Mouse (Mus musculus): Measurements from ENCODE around the gene Vmn1r171. TPM values are rescaled to one million over a fixed set of nuclear protein-coding genes. Genes with fewer than 3 reads are reported as not detected.

Vmn1r171 gene
- not detected for polyA plus RNA-seq (2014; fragmentation: Illumina TruSeq; extraction: RNeasy Lipid Tissue Mini Kit (QIAGEN cat#74804); ENCODE audit: low read depth, low replicate concordance)

GRCm38 (mm10) chr7:23630422-23630821 lies at the start of gene Vmn1r171:
Vmn1r171 (plus strand) TSS chr7:23630722.

DNA sequence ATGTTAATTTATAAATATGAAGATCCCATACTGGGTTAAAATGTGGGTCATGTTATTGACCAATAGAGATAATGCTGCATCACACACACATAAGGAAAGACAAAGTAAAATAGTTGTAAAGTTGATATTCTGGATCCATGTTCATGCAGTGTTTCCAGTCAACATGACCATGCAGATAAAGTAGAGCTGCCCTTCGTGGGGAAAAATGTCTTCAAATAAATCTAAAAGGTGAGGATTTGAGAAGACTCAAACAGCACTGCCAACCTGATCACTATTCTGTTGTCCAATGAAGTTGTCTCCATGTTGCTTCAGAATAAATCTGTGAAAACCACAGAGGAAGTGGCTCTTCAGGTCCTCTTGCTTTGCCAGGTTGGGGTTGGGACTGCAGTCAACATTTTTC lies 24.6 kb upstream of the Vmn1r171 start, which contains the start of gene Vmn1r170:
TSS of gene Vmn1r170 (plus strand) at position 301 of the 400 bp plus-strand sequence.

GRCm38 (mm10) chr7:23658016-23658415 lies 27.5 kb downstream of the Vmn1r171 start, which contains the start of gene Vmn1r172:
Vmn1r172 (plus strand) TSS chr7:23658316.

Other genes starting within 250 kb of the Vmn1r171 start
- not detected for gene Nlrp5, start 244.8 kb upstream of the Vmn1r171 start, polyA plus RNA-seq (2014; fragmentation: Illumina TruSeq; extraction: RNeasy Lipid Tissue Mini Kit (QIAGEN cat#74804); ENCODE audit: low read depth, low replicate concordance)
- gene Vmn1r167, start 123.5 kb upstream of the Vmn1r171 start, polyA plus RNA-seq (2014; fragmentation: Illumina TruSeq; extraction: RNeasy Lipid Tissue Mini Kit (QIAGEN cat#74804); ENCODE audit: low read depth, low replicate concordance), result not detected
- gene Vmn1r168, start 91.0 kb upstream of the Vmn1r171 start, polyA plus RNA-seq (2014; fragmentation: Illumina TruSeq; extraction: RNeasy Lipid Tissue Mini Kit (QIAGEN cat#74804); ENCODE audit: low read depth, low replicate concordance), result not detected
- gene Vmn1r169, start 55.2 kb upstream of the Vmn1r171 start, polyA plus RNA-seq (2014; fragmentation: Illumina TruSeq; extraction: RNeasy Lipid Tissue Mini Kit (QIAGEN cat#74804); ENCODE audit: low read depth, low replicate concordance), result not detected
- not detected for gene Vmn1r170, start 24.5 kb upstream of the Vmn1r171 start, polyA plus RNA-seq (2014; fragmentation: Illumina TruSeq; extraction: RNeasy Lipid Tissue Mini Kit (QIAGEN cat#74804); ENCODE audit: low read depth, low replicate concordance)
- gene Vmn1r172, start 27.6 kb downstream of the Vmn1r171 start, polyA plus RNA-seq (2014; fragmentation: Illumina TruSeq; extraction: RNeasy Lipid Tissue Mini Kit (QIAGEN cat#74804); ENCODE audit: low read depth, low replicate concordance), result not detected
- not detected for gene Vmn1r173, start 70.0 kb downstream of the Vmn1r171 start, polyA plus RNA-seq (2014; fragmentation: Illumina TruSeq; extraction: RNeasy Lipid Tissue Mini Kit (QIAGEN cat#74804); ENCODE audit: low read depth, low replicate concordance)
- gene Vmn1r174, start 121.5 kb downstream of the Vmn1r171 start, polyA plus RNA-seq (2014; fragmentation: Illumina TruSeq; extraction: RNeasy Lipid Tissue Mini Kit (QIAGEN cat#74804); ENCODE audit: low read depth, low replicate concordance), result not detected
- gene Vmn1r175, start 179.9 kb downstream of the Vmn1r171 start, polyA plus RNA-seq (2014; fragmentation: Illumina TruSeq; extraction: RNeasy Lipid Tissue Mini Kit (QIAGEN cat#74804); ENCODE audit: low read depth, low replicate concordance), result not detected
- not detected for gene Vmn1r176, start 206.7 kb downstream of the Vmn1r171 start, polyA plus RNA-seq (2014; fragmentation: Illumina TruSeq; extraction: RNeasy Lipid Tissue Mini Kit (QIAGEN cat#74804); ENCODE audit: low read depth, low replicate concordance)
- gene Vmn1r177, start 235.7 kb downstream of the Vmn1r171 start, polyA plus RNA-seq (2014; fragmentation: Illumina TruSeq; extraction: RNeasy Lipid Tissue Mini Kit (QIAGEN cat#74804); ENCODE audit: low read depth, low replicate concordance), result not detected